ENCODE assay signal across 26 mouse cellular contexts in the genomic region with DNA sequence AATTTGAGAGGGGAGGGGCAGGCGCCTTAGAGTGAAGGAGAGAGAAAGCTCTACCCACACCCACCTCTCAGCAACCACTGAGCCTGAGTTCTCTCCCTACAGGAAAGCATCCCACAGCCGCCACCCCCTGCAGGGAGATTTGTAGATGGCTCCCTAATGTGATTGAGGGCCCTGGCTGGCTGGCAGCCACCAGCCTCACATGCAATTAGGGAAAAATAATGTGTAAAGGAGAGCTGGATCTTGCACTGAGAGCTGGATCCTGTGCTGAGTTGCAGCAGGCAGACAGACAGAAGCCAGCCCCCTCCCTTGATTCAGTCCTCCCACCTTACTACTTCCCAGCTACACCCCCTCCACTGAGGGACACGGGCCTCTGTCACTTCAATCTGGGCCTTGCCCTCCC.
DNase-seq lines count a peak whose midpoint lies in the region; ATAC-seq and TF ChIP-seq lines count a peak whose summit lies in the region.
"Had no signal": no experiment of that assay in that cellular context is flagged by ENCODE, and none has a peak within 500 bp of the region (broad histone marks: within the 10 kb centered on the region; RNA-seq: fewer than 3 reads in every experiment).

No protein-coding gene starts in this region.

- H3K9me3 ChIP-seq in forebrain, embryonic 13.5 days (replicated peaks) = no peaks in the 10 kb centered on the region
- no peaks in the 10 kb centered on the region for H3K9me3 ChIP-seq in forebrain, embryonic 12.5 days
- no peaks in the 10 kb centered on the region for H3K9me3 ChIP-seq in lung, embryonic 14.5 days (ENCODE audit: low read depth, low read length)
- H3K9me3 ChIP-seq: embryonic facial prominence, embryonic 13.5 days; G1E; heart, embryonic 13.5 days; limb, embryonic 10.5 days; limb, embryonic 15.5 days; liver, embryonic 13.5 days; midbrain, embryonic 10.5 days had no signal

- TF ChIP-seq POLR2A in brain, embryonic 14.5 days (IDR thresholded peaks at IDR 0.05; ENCODE audit: borderline replicate concordance, extremely low read depth, insufficient read depth, insufficient read length, poor library complexity, severe bottlenecking) = no peak

- no peak overlapping the region for H3K9ac ChIP-seq in forebrain, embryonic 13.5 days
- H3K9ac ChIP-seq in forebrain, embryonic 12.5 days = no peak overlapping the region
- no peak overlapping the region for H3K9ac ChIP-seq in lung, embryonic 14.5 days
- H3K9ac ChIP-seq: embryonic facial prominence, embryonic 13.5 days; heart, embryonic 13.5 days; limb, embryonic 15.5 days; liver, embryonic 13.5 days had no signal

- H3K27me3 ChIP-seq in forebrain, embryonic 13.5 days = peaks cover 7% of the 10 kb centered on the region; the same call in 1 of the 2 replicates
- H3K27me3 ChIP-seq in forebrain, embryonic 12.5 days = peaks cover 51% of the 10 kb centered on the region
- no peaks in the 10 kb centered on the region for H3K27me3 ChIP-seq in lung, embryonic 14.5 days (ENCODE audit: insufficient read depth, low read length)
- H3K27me3 ChIP-seq: CH12.LX; liver, embryonic 13.5 days had no signal

- no peak overlapping the region for H3K4me2 ChIP-seq in forebrain, embryonic 13.5 days
- no peak overlapping the region for H3K4me2 ChIP-seq in forebrain, embryonic 12.5 days
- no peak overlapping the region for H3K4me2 ChIP-seq in lung, embryonic 14.5 days
- H3K4me2 ChIP-seq: embryonic facial prominence, embryonic 13.5 days; heart, embryonic 13.5 days; limb, embryonic 15.5 days; liver, embryonic 13.5 days had no signal

- peak; percentile 46 for ATAC-seq in forebrain, embryonic 13.5 days
- no peak for ATAC-seq in forebrain, embryonic 12.5 days (ENCODE audit: low FRiP score)
- ATAC-seq in lung, embryonic 14.5 days (ENCODE audit: insufficient read depth) = no peak
- ATAC-seq: intestine, embryonic 16.5 days had no signal

- WGBS in forebrain, embryonic 13.5 days = 26% methylated on average over 3 of the region's 3 CpGs
- 40% methylated on average over 3 of the region's 3 CpGs for WGBS in forebrain, embryonic 12.5 days
- 47% methylated on average over 3 of the region's 3 CpGs for WGBS in lung, embryonic 14.5 days

- H3K36me3 ChIP-seq in forebrain, embryonic 13.5 days (ENCODE audit: poor library complexity, severe bottlenecking) = no peaks in the 10 kb centered on the region
- no peaks in the 10 kb centered on the region for H3K36me3 ChIP-seq in forebrain, embryonic 12.5 days (replicated peaks)
- H3K36me3 ChIP-seq in lung, embryonic 14.5 days (ENCODE audit: insufficient read depth) = no peaks in the 10 kb centered on the region
- H3K36me3 ChIP-seq: embryonic facial prominence, embryonic 13.5 days; G1E; heart, embryonic 13.5 days; limb, embryonic 10.5 days; limb, embryonic 15.5 days; liver, embryonic 13.5 days; midbrain, embryonic 10.5 days had no signal

- peak; percentile 19 for DNase-seq in lung, embryonic 14.5 days
- DNase-seq in lung, postnatal 10 days = no peak
- peak; percentile 12 for DNase-seq in ES-CJ7 (ENCODE audit: low read depth, low spot score)
- DNase-seq in brain, embryonic 14.5 days (ENCODE audit: low read depth) = peak; percentile 76
- no peak for DNase-seq in adrenal gland, postnatal 10 days
- DNase-seq in cerebellum, adult 9-10 months = no peak
- DNase-seq: cerebellum, adult 11 months; cerebellum, postnatal 10 days; gastrocnemius, postnatal 10 days; heart, postnatal 10 days; kidney, adult 8-10 months; liver, embryonic 13.5 days; lung, adult 2 months; right cerebral cortex, postnatal 14 days; thymus, postnatal 4 days had no signal

- peaks cover 11% of the 10 kb centered on the region; the same call in 1 of the 2 replicates for H3K4me1 ChIP-seq in forebrain, embryonic 13.5 days
- H3K4me1 ChIP-seq in forebrain, embryonic 12.5 days = peaks cover 2% of the 10 kb centered on the region; the same call in 1 of the 2 replicates
- H3K4me1 ChIP-seq in lung, embryonic 14.5 days (ENCODE audit: insufficient read depth) = no peaks in the 10 kb centered on the region
- H3K4me1 ChIP-seq: embryonic facial prominence, embryonic 13.5 days; liver, embryonic 13.5 days had no signal

- no peak for TF ChIP-seq CTCF in lung, embryonic 14.5 days (IDR thresholded peaks at IDR 0.05; ENCODE audit: low read depth)
- no peak for TF ChIP-seq CTCF in brain, embryonic 14.5 days (IDR thresholded peaks at IDR 0.05; ENCODE audit: borderline replicate concordance, extremely low read depth, insufficient read depth, insufficient read length)

- no peak overlapping the region for H3K27ac ChIP-seq in forebrain, embryonic 13.5 days
- H3K27ac ChIP-seq in forebrain, embryonic 12.5 days = no peak overlapping the region
- no peak overlapping the region for H3K27ac ChIP-seq in lung, embryonic 14.5 days (ENCODE audit: low read depth)
- H3K27ac ChIP-seq: embryonic facial prominence, embryonic 13.5 days; heart, embryonic 13.5 days; kidney, postnatal 0 days; limb, embryonic 10.5 days; limb, embryonic 15.5 days; liver, embryonic 13.5 days; midbrain, embryonic 10.5 days had no signal

- no peak overlapping the region for H3K4me3 ChIP-seq in forebrain, embryonic 13.5 days
- H3K4me3 ChIP-seq in forebrain, embryonic 12.5 days (replicated peaks) = no peak overlapping the region
- H3K4me3 ChIP-seq in lung, embryonic 14.5 days (ENCODE audit: low read depth, low read length) = no peak overlapping the region
- H3K4me3 ChIP-seq: embryonic facial prominence, embryonic 13.5 days; heart, embryonic 13.5 days; limb, embryonic 10.5 days; limb, embryonic 15.5 days; liver, embryonic 13.5 days; midbrain, embryonic 10.5 days had no signal

Comparison
In these comparisons a context has a peak if more than half of its experiments do, and no peak if none do; other contexts are left out.
1. DNase-seq: peak in lung, embryonic 14.5 days (single experiment), ES-CJ7 (single experiment) and brain, embryonic 14.5 days (single experiment); none in lung, postnatal 10 days (single experiment), adrenal gland, postnatal 10 days (single experiment) and cerebellum, adult 9-10 months (single experiment).